Mouse (Mus musculus): ENCODE measurements around the gene Cux1.

GRCm38 (mm10) chr5:136494288-136494687 lies 73.0 kb downstream of the Cux1 start:
- TF ChIP-seq POLR2A (IDR thresholded peaks at IDR 0.05; ENCODE audit: borderline replicate concordance, extremely low read depth, low read depth, low read length) = no peak
- no peak for TF ChIP-seq CTCF (IDR thresholded peaks at IDR 0.05; ENCODE audit: insufficient read depth, low read length)
